19 mouse cellular contexts compared by ENCODE assay signal in the genomic region with DNA sequence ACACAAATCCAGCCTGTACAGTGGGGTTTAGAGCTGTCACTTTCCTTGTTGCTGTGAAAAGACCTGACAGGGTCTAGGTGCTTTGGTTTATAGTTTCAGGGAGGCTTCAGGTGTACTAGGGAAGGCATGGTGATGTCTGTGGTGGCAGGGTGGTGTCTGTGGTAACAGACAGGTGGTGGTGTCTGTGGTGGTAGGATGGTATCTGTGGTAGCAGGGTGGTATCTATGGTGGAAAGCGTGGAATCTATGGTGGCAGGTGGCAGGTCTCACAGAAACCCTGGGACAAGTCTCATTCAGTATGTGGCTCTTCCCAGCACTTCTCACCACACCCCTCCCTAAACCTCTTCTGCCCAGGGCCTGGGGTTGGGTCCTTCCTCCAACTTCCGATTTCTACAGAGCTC.
"Had no signal": no experiment of that assay in that cellular context is flagged by ENCODE, and none has a peak within 500 bp of the region (broad histone marks: within the 10 kb centered on the region; RNA-seq: fewer than 3 reads in every experiment).

No protein-coding gene starts in this region.

- H3K4me3 ChIP-seq: liver, embryonic 12.5 days; lung, embryonic 15.5 days; megakaryocyte, embryonic 14.5 days; midbrain, embryonic 13.5 days; midbrain, embryonic 15.5 days; myocyte; neural tube, embryonic 13.5 days; neural tube, embryonic 15.5 days had no signal

- DNase-seq: lung, adult 2 months; lung, postnatal 10 days; lung, postnatal 36 days; right cerebral cortex, postnatal 25 days; right cerebral cortex, postnatal 4 days; spleen, adult 18-20 months; thymus, adult 18-20 months; thymus, postnatal 14 days; thymus, postnatal 4 days had no signal

- ATAC-seq: liver, embryonic 12.5 days; midbrain, embryonic 13.5 days; midbrain, embryonic 15.5 days had no signal

- H3K4me2 ChIP-seq: liver, embryonic 12.5 days; lung, embryonic 15.5 days; midbrain, embryonic 11.5 days; midbrain, embryonic 13.5 days; midbrain, embryonic 15.5 days; neural tube, embryonic 13.5 days; neural tube, embryonic 15.5 days had no signal

- H3K36me3 ChIP-seq: liver, embryonic 12.5 days; lung, embryonic 15.5 days; midbrain, embryonic 13.5 days; midbrain, embryonic 15.5 days; neural tube, embryonic 13.5 days; neural tube, embryonic 15.5 days had no signal

- H3K27ac ChIP-seq: liver, embryonic 12.5 days; liver, embryonic 14.5 days; lung, embryonic 15.5 days; midbrain, embryonic 13.5 days; midbrain, embryonic 15.5 days; neural tube, embryonic 13.5 days; neural tube, embryonic 15.5 days had no signal

- H3K4me1 ChIP-seq: liver, embryonic 12.5 days; lung, embryonic 15.5 days; midbrain, embryonic 13.5 days; midbrain, embryonic 15.5 days; neural tube, embryonic 13.5 days; neural tube, embryonic 15.5 days had no signal

- H3K27me3 ChIP-seq: liver, embryonic 12.5 days; lung, embryonic 15.5 days; midbrain, embryonic 13.5 days; midbrain, embryonic 15.5 days; neural tube, embryonic 13.5 days; neural tube, embryonic 15.5 days had no signal

- H3K9ac ChIP-seq: liver, embryonic 12.5 days; liver, embryonic 14.5 days; lung, embryonic 15.5 days; midbrain, embryonic 13.5 days; midbrain, embryonic 15.5 days; neural tube, embryonic 13.5 days; neural tube, embryonic 15.5 days had no signal

- H3K9me3 ChIP-seq: liver, embryonic 12.5 days; lung, embryonic 15.5 days; midbrain, embryonic 13.5 days; midbrain, embryonic 15.5 days; neural tube, embryonic 13.5 days; neural tube, embryonic 15.5 days had no signal
